Mouse (Mus musculus) embryonic facial prominence, embryonic 14.5 days (tissue): ENCODE measurements at regions not wholly inside any gene's neighbourhood (a gene's known extent, or its start where the extent isn't known, plus 50 kb on each side); places are given as distances from the start of the nearest gene placed in this dataset.

Experiments
- ATAC-seq: fragments of 200-750 bp; cut with Nextera tagmentation; 2 replicates; pipeline ENCODE4 v1.8.0; 2017; ENCODE audit warnings: low read depth, moderate number of reproducible peaks, moderate TSS enrichment
- DNase-seq: peaks from one replicate; pipeline ENCODE4 v3.0.0-alpha.2; 2015; ENCODE audit warnings: low spot score
- H3K27ac ChIP-seq: fragments of 300-500 bp; sonication (generic); replicated peaks from 2 replicates; pipeline ENCODE4 v1.5.1; 2014; ENCODE audit warnings: low read depth, mild to moderate bottlenecking, low read length, moderate library complexity
- H3K27me3 ChIP-seq: fragments of 300-500 bp; sonication (generic); replicated peaks from 2 replicates; pipeline ENCODE4 v1.6.1; 2014; ENCODE audit warnings: low read length; ENCODE audit not compliant: control insufficient read depth, insufficient read depth
- H3K36me3 ChIP-seq: fragments of 300-500 bp; sonication (generic); 2 replicates; pipeline ENCODE4 v1.6.1; 2014; ENCODE audit warnings: low read length, mixed read lengths; ENCODE audit not compliant: control insufficient read depth, insufficient read depth
- H3K4me1 ChIP-seq: fragments of 300-500 bp; sonication (generic); 2 replicates; pipeline ENCODE4 v1.6.1; 2014; ENCODE audit warnings: antibody characterized with exemption, low read length; ENCODE audit not compliant: control insufficient read depth, insufficient read depth
- H3K4me2 ChIP-seq: fragments of 300-500 bp; sonication (generic); 2 replicates; pipeline ENCODE4 v1.6.1; 2014; ENCODE audit warnings: low read depth, mild to moderate bottlenecking, low read length, moderate library complexity, mixed read lengths
- H3K4me3 ChIP-seq: fragments of 300-500 bp; sonication (generic); 2 replicates; pipeline ENCODE4 v1.5.1; 2014; ENCODE audit warnings: low read depth, mild to moderate bottlenecking, low read length
- H3K9ac ChIP-seq: fragments of 300-500 bp; sonication (generic); 2 replicates; pipeline ENCODE4 v1.6.1; 2014; ENCODE audit warnings: low read depth, mild to moderate bottlenecking, low read length, moderate library complexity, mixed read lengths
- H3K9me3 ChIP-seq: fragments of 300-500 bp; sonication (generic); 2 replicates; pipeline ENCODE4 v1.6.1; 2016; ENCODE audit warnings: low read length; ENCODE audit not compliant: control insufficient read depth
- WGBS: fragments of 180-500 bp; shearing (Covaris S2); extraction: QIAGEN DNeasy Blood & Tissue Kit; methylation state at CpG from one replicate; pipeline ENCODE4 v1.1.7; 2014; 5-methylcytosine and 5-hydroxymethylcytosine counted together

DNA sequence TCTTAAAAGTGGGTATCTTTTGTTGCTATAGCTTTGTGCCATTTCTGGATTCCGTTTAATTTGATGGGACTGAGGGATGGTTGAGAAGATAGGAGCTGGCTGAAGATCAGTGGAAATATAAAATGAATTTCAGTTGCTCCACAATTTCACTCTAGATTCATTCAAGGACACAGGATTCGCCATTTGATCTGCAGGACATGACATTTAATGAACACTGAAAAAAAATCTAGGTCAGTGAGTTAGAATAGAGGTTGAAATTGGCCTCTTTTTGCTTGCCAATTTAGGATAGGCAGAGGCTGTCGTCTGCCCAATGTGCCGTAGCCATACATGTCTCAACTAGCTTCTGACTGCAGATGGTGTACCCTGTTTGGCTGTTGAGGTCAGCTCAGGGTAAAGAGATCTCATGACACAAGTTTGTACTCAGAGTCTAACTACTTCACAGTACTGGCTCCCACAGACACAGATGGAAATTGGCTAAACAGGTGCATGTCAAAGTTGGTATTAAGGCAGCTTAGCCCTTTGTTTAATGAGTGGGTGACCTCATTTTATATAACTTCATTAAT, 449.5 kb upstream of the Tle4 start:
- WGBS, result 77% methylated on average over 4 of the region's 4 CpGs
- H3K36me3 ChIP-seq, result no peaks in the 10 kb centered on the region
- ATAC-seq (peak; percentile 82; the same call in 1 of the 2 replicates), DNase-seq (peak; percentile 65)
- H3K4me3 ChIP-seq, result no peak overlapping the region
- H3K27ac ChIP-seq, result no peak overlapping the region
- no peaks in the 10 kb centered on the region for H3K9me3 ChIP-seq
- H3K4me1 ChIP-seq, result no peaks in the 10 kb centered on the region
- H3K27me3 ChIP-seq, result no peaks in the 10 kb centered on the region
- no peak overlapping the region for H3K9ac ChIP-seq
- no peak overlapping the region for H3K4me2 ChIP-seq

DNA sequence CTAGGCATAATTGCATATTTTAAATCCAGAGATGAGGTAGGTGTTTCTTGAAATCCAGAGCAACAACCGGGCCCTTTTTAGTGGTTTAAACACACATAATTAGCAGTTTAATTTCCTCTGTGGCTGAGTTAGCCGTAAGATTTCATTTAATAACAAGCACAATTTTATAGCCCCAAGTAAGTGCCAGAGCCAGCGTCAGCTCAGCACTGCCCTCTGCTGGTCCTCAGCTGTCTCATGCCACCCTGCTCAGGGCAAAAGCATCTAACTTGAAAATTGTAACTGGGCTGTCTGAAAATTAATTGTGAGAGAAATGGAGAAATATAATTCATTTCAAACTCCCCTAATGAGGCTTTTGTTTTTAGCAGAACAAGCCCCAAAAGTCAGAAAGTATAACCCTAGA, 437.7 kb upstream of the Tle4 start:
- Histone ChIP-seq H3K9ac (no peak overlapping the region), H3K9me3 (no peaks in the 10 kb centered on the region), H3K4me3 (no peak overlapping the region), H3K36me3 (no peaks in the 10 kb centered on the region), H3K27me3 (no peaks in the 10 kb centered on the region), H3K4me1 (no peaks in the 10 kb centered on the region), H3K27ac (no peak overlapping the region), H3K4me2 (no peak overlapping the region)
- DNase-seq (peak; percentile 75), ATAC-seq (0 out of 2 replicates have a peak, but pooled peaks have one; percentile 50)
- WGBS, result 6% methylated on average over 3 of the region's 3 CpGs

DNA sequence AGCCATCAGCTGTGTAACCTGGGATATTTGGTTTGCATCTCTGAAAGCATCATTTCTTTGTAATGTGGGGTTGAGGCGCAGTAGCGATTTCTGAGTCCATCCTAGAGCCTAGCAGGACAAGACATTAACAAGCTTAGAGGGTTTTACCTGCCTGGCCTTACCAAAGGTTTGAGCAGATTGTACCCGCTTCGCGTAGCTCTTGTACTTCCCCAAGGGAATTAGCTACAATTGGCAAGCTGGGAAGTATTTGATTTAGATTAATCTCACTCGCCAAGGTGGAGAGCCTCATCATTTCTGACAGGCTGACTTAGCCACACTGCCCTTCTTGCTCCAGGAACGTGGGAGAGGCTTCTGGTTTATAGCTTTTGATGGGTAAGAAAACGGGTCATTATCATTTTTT, 436.1 kb upstream of the Tle4 start:
- Histone ChIP-seq H3K36me3 (no peaks in the 10 kb centered on the region), H3K9ac (no peak overlapping the region), H3K9me3 (no peaks in the 10 kb centered on the region), H3K4me1 (no peaks in the 10 kb centered on the region), H3K27me3 (no peaks in the 10 kb centered on the region), H3K4me2 (no peak overlapping the region), H3K4me3 (no peak overlapping the region), H3K27ac (no peak overlapping the region)
- no peak for ATAC-seq
- DNase-seq, result no peak
- WGBS, result 63% methylated on average over 8 of the region's 8 CpGs

DNA sequence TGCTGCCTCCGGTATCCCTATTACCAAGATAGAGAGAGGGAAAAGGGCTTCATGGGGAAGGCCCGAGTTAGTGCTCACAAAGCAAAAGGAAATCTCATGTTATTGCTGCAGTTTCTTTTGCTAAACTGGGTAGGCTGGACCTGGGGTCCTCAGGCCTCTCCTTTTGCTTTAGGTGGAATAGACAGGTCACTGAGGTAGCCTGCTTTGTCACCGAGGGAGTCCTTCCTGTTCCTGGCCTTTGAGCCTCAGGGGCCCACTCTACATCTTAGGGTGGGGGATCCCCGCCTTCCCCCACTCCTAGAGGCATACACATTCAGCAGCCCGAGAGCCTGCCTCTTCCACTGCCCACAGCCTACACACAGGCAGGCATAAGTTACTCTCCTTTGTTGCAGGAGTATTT, 435.5 kb upstream of the Tle4 start:
- H3K4me1 ChIP-seq, result no peaks in the 10 kb centered on the region
- no peaks in the 10 kb centered on the region for H3K36me3 ChIP-seq
- H3K27me3 ChIP-seq, result no peaks in the 10 kb centered on the region
- H3K9me3 ChIP-seq, result no peaks in the 10 kb centered on the region
- H3K27ac ChIP-seq, result no peak overlapping the region
- H3K9ac ChIP-seq, result no peak overlapping the region
- ATAC-seq, result no peak
- no peak for DNase-seq
- WGBS, result 76% methylated on average over 5 of the region's 5 CpGs
- no peak overlapping the region for H3K4me2 ChIP-seq
- no peak overlapping the region for H3K4me3 ChIP-seq

DNA sequence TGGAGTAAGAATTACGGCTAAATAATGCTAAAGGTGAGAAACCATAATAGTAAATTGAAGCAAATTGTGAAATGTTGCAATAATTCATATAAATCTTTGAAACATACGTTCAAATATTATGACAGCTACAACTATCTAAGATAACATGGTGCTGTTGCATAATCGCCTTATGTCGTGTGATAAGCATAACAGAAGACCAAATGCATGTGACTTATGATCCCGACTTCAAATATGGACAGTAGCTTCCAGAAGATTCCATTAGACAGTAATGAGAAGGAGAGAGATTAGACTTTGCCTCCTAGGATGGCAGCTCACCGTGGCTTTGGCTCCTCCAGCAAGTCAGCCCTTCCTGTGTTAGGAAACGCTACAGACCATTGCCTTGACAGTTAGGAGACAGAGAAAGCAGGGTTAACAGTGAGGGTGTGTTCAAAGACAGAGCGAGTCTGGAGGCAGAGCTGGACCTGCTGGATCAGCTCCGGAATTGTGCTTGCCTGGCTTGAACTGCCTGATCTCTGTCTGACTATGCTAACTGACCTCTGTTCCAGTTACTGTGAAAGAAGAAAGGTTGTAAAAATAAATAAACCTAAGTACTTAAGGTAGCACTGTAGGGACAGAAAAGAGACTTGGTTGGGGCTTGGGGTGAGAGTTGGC, 434.6 kb upstream of the Tle4 start:
- no peaks in the 10 kb centered on the region for H3K36me3 ChIP-seq
- H3K9me3 ChIP-seq, result no peaks in the 10 kb centered on the region
- no peak overlapping the region for H3K27ac ChIP-seq
- 81% methylated on average over 9 of the region's 9 CpGs for WGBS
- no peak overlapping the region for H3K9ac ChIP-seq
- no peak overlapping the region for H3K4me2 ChIP-seq
- H3K4me3 ChIP-seq, result no peak overlapping the region
- no peaks in the 10 kb centered on the region for H3K4me1 ChIP-seq
- ATAC-seq (no peak), DNase-seq (no peak)
- no peaks in the 10 kb centered on the region for H3K27me3 ChIP-seq

DNA sequence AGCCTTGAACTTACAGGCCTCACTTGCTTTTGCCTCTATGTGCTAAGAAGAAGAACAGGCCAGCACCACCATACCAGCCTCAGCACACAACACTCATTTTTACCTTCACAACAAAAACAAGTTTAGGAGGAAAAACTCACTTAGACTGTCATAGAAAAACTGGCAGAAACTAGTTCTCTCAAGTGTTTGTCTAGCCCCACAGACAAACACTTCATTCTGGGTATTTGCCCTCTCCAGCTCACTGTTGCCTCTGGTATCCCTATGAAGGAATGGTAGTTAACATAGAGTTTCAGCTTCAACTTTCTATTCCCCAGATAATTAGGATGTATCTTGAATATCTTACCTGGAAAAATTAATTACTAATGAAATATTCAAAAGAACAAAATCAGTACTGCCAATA, 433.6 kb upstream of the Tle4 start:
- Histone ChIP-seq H3K27me3 (no peaks in the 10 kb centered on the region), H3K9me3 (no peaks in the 10 kb centered on the region), H3K4me3 (no peak overlapping the region), H3K27ac (no peak overlapping the region), H3K36me3 (no peaks in the 10 kb centered on the region), H3K9ac (no peak overlapping the region), H3K4me1 (no peaks in the 10 kb centered on the region), H3K4me2 (no peak overlapping the region)
- no peak for DNase-seq
- ATAC-seq, result no peak

DNA sequence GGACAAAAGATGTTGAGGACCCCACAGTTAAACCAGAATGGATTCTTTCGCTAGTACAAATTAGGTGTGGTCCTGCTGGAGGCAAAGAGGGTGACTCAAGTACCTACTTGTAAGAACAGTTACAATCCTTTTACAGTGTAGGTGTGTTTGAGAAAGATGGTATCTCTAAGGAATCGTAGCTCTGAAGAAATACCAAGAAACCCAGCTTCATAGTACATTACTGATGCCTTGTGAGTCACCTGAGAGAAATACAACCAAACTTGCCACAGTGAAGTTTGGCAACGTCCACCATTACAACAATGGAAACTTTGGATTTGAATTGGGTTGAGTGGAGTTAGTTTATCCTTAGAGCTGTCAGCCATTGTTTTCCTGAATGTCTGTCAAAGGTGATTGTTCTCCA, 405.7 kb upstream of the Tle4 start:
- Histone ChIP-seq H3K4me2 (no peak overlapping the region), H3K9me3 (no peaks in the 10 kb centered on the region), H3K27ac (no peak overlapping the region), H3K27me3 (no peaks in the 10 kb centered on the region), H3K9ac (no peak overlapping the region), H3K4me3 (no peak overlapping the region), H3K4me1 (no peaks in the 10 kb centered on the region), H3K36me3 (no peaks in the 10 kb centered on the region)
- WGBS, result 67% methylated on average over 3 of the region's 3 CpGs
- DNase-seq, result no peak
- ATAC-seq, result no peak

DNA sequence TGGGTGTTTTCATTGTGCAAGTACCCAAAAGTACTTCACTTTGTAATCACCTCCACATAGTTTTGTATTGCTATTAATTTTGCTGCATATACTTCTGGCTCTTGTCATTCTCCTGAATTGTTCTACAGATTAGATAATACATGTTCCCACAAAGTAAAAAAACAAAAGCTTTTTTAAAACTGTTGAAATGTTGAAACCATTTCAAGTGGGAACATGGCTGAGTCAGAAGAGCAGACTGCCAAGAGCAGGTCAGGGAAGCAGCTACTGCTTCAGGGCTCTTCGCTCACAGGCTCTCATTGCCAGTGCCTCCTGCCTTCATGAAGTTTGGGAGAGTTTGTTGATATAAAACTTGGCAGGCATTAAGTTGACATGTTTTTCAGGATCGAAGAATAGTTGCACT, 395.5 kb upstream of the Tle4 start:
- DNase-seq, result peak; percentile 17
- no peak for ATAC-seq
- WGBS, result 75% methylated on average over 2 of the region's 2 CpGs

DNA sequence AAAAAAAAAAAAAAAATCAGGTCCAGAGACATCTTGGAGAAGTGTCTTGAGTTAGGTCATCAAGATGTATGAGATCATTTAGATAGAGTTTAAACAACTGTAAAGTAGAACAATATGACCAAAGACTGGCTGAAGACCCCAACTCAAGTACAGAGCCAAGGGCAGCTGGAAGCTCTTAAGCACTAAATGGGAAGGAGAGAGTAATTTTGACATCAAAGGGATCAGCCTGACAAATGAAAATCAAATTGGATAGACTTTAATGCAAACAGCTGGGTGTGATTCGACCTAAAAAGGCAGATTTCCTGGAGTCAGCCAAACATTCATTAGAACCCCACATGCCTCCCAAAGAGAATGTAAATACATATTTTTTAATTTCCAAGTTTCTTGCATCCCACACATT, 372.3 kb upstream of the Tle4 start:
- Histone ChIP-seq H3K9ac (no peak overlapping the region), H3K27me3 (no peaks in the 10 kb centered on the region), H3K4me3 (no peak overlapping the region), H3K36me3 (no peaks in the 10 kb centered on the region), H3K27ac (no peak overlapping the region), H3K4me2 (no peak overlapping the region), H3K9me3 (no peaks in the 10 kb centered on the region), H3K4me1 (peaks cover 7% of the 10 kb centered on the region; the same call in 1 of the 2 replicates)
- WGBS, result 24% methylated on average over 1 of the region's 1 CpGs
- DNase-seq (peak; percentile 79), ATAC-seq (peak; percentile 57; the same call in 1 of the 2 replicates)

More for the DNA sequence above, 395.5 kb upstream of the Tle4 start:
- no peak overlapping the region for H3K4me3 ChIP-seq
- no peaks in the 10 kb centered on the region for H3K36me3 ChIP-seq
- no peaks in the 10 kb centered on the region for H3K9me3 ChIP-seq
- no peaks in the 10 kb centered on the region for H3K4me1 ChIP-seq
- no peak overlapping the region for H3K27ac ChIP-seq
- H3K27me3 ChIP-seq, result no peaks in the 10 kb centered on the region
- no peak overlapping the region for H3K9ac ChIP-seq
- no peak overlapping the region for H3K4me2 ChIP-seq
